Mouse (Mus musculus) macrophage (primary cell): ENCODE measurements at regions not wholly inside any gene's neighbourhood (a gene's known extent, or its start where the extent isn't known, plus 50 kb on each side); places are given as distances from the start of the nearest gene placed in this dataset.
A peak's percentile ranks its signal among the peaks of the same experiment; 100 is the strongest.

Experiments used
- H3K27ac ChIP-seq: fragments of 350-480 bp; formaldehyde crosslinking; 2 replicates; pipeline ENCODE4 v1.9.0; 2021
- H3K36me3 ChIP-seq: fragments of 350-480 bp; formaldehyde crosslinking; 2 replicates; pipeline ENCODE4 v1.9.0; 2021; ENCODE audit errors: inconsistent target
- H3K4me3 ChIP-seq: fragments of 350-480 bp; formaldehyde crosslinking; 2 replicates; pipeline ENCODE4 v1.9.0; 2021; ENCODE audit errors: inconsistent target
- H3K79me2 ChIP-seq: fragments of 350-480 bp; formaldehyde crosslinking; 2 replicates; pipeline ENCODE4 v1.9.0; 2021; ENCODE audit errors: inconsistent target
- whole genome bisulfite sequencing: methylation state at CpG from one replicate; pipeline ENCODE4 v1.1.7; 2026; ENCODE audit warnings: inconsistent platforms; ENCODE audit not compliant: missing documents; 5-methylcytosine and 5-hydroxymethylcytosine counted together

DNA sequence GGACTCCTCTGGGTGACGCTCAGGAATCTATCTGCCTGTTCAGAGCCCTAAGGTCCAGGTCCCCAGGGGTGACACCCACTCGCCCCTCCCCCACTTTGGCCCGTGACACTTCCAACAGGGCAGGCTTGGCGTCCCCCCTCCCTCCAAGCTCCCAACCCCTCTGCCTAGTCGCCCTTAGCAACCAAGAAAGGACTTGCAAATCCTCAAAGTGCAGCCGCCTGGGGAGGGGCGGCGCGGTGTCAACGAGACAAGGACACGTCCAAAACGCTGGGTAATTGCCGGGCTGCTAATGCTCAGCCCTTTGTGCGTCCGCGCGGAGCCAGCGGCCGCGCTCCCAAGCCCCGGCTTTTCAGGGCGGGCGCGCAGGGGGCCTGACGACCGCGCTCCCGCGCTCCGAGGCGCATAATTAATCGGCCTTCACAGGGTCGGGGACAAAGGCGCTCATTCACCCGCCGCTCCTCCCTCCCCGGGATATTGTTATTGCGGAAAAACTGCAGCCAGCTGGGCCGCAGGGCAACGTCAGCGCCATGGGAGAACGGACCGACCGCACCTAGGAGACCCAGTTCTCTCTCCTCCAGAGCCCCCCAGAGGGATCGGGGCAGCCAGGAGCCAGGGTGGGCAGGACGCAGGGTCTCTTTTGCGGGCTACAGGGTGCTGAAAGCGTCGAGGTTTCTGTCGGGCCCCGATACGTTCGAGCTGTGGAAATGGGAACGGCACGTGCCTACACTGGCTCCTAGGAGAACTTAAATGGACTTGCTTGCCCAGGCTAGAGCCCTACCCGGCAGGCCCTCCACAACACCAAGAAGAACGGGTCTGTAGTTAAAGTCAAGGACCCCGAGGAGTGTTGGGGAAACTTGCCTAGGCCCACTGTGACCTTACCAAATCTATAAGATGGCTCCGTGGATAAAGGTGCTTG, 91.1 kb downstream of the Zfp36l2 start:
- Histone ChIP-seq H3K27ac (no peak overlapping the region), H3K36me3 (no peaks in the 10 kb centered on the region), H3K79me2 (no peaks in the 10 kb centered on the region), H3K4me3 (no peak overlapping the region)
- 33% methylated on average over 59 of the region's 59 CpGs for WGBS

DNA sequence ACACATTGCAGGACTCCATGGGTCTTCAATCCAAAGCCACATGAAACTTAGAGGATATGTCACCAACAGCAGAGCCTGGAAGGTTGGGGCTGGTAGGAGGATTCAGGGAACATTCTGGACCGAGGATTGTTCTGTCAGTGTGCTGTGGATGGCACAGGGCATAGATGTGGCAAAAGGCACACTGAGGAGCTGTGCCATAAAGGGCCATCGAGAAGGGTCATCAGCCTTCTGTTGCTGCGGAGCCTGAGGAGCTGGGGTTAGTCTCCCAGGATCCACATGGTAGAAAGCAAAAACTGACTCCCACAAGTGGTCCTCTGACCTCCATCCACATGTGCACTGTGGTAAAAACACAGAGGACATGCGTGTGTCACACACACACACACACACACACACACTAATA, 91.9 kb downstream of the Zfp36l2 start:
- 83% methylated on average over 4 of the region's 4 CpGs for WGBS
- no peak overlapping the region for H3K4me3 ChIP-seq
- no peaks in the 10 kb centered on the region for H3K79me2 ChIP-seq
- peak overlapping the region; percentile 46; the same call in 1 of the 2 replicates for H3K27ac ChIP-seq
- H3K36me3 ChIP-seq, result no peaks in the 10 kb centered on the region

- Histone ChIP-seq H3K4me3 (no peak overlapping the region), H3K36me3 (no peaks in the 10 kb centered on the region), H3K79me2 (no peaks in the 10 kb centered on the region), H3K27ac (peak overlapping the region; percentile 46)
- WGBS, result 66% methylated on average over 2 of the region's 2 CpGs
These were observed 92.7 kb downstream of the Zfp36l2 start for GRCm38 (mm10) chr17:84095089-84095488.

GRCm38 (mm10) chr17:84086394-84086793, 101.4 kb downstream of the Zfp36l2 start:
- Histone ChIP-seq H3K4me3 (no peak overlapping the region), H3K36me3 (no peaks in the 10 kb centered on the region), H3K79me2 (no peaks in the 10 kb centered on the region), H3K27ac (no peak overlapping the region)
- 95% methylated on average over 12 of the region's 12 CpGs for WGBS

DNA sequence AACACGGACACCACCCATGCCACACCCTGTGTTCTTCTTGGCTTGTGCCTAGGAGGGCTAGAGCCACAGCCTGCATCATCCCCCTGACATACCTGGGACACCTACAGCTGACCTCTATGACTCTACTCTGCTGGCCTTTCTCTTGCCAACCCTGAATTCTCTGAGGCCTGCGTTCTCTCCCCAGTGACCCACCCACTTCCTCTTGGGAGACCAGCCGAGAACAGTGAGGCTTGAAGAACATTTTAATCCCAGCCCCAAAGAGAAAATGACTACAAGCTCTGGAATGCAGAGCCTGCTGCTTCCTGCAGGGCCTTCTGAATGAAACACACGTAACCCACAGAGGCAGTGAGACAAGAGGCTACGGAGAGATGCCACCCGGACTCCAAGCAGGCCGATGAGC, 102.0 kb downstream of the Zfp36l2 start:
- H3K36me3 ChIP-seq, result no peaks in the 10 kb centered on the region
- WGBS, result 55% methylated on average over 7 of the region's 7 CpGs
- no peaks in the 10 kb centered on the region for H3K79me2 ChIP-seq
- H3K4me3 ChIP-seq, result no peak overlapping the region
- H3K27ac ChIP-seq, result no peak overlapping the region

GRCm38 (mm10) chr17:84085232-84085631, 102.5 kb downstream of the Zfp36l2 start:
- H3K27ac ChIP-seq, result no peak overlapping the region

DNA sequence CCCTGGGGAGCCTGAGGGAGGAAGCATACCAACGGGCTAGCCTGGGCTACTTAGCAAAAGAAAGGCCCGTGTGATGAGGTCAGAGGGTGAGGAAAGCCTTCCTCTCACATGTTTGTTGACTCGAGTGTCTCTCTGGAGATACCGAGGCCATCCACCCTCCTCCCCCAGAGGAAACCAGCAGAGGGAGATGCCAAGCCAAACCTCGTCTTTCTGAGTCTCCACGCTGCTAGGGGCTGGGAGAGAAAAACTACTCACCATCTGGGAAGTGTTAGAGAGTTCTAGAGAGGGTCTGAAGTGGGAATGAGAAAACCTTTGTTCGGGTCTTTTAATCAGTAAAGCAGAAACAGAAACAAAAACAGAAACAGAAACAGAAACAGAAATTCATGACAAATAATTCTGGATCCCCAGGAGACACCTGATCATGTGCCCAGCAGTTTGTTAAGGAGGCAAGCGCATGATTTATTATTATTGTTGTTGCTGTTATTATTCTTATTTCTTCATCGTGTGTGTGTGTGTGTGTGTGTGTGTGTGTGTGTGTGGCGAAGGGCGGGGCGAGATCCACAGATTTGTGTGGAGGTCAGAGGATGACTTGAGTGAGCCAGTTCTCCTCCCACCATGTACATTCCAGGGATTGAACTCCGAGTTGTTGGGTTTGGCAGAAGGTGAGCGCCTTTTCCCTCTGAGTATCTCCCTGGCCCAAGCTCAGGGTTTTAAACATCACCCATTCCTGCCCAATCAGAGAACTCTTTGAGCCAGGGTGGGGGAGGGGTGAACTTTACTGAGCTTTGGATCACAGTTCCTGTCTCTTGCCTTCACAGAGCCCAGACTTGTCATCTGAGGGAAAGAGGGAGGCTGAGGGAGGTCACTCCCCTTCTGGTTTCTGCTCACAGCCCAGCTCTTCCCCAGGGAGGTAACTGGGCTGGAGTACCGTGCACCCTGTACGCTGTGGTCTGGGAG, 104.2 kb downstream of the Zfp36l2 start:
- WGBS, result 64% methylated on average over 16 of the region's 16 CpGs
- no peaks in the 10 kb centered on the region for H3K36me3 ChIP-seq
- H3K79me2 ChIP-seq, result no peaks in the 10 kb centered on the region
- no peak overlapping the region for H3K4me3 ChIP-seq
- peak overlapping the region; percentile 13; the same call in 1 of the 2 replicates for H3K27ac ChIP-seq

More at GRCm38 (mm10) chr17:84085232-84085631, 102.5 kb downstream of the Zfp36l2 start:
- no peaks in the 10 kb centered on the region for H3K79me2 ChIP-seq
- H3K4me3 ChIP-seq, result no peak overlapping the region
- no peaks in the 10 kb centered on the region for H3K36me3 ChIP-seq
- 97% methylated on average over 10 of the region's 10 CpGs for WGBS

- Histone ChIP-seq H3K36me3 (no peaks in the 10 kb centered on the region), H3K27ac (no peak overlapping the region), H3K79me2 (no peaks in the 10 kb centered on the region), H3K4me3 (no peak overlapping the region)
- 80% methylated on average over 5 of the region's 5 CpGs for WGBS
These were observed 105.2 kb downstream of the Zfp36l2 start for GRCm38 (mm10) chr17:84082571-84082970.

DNA sequence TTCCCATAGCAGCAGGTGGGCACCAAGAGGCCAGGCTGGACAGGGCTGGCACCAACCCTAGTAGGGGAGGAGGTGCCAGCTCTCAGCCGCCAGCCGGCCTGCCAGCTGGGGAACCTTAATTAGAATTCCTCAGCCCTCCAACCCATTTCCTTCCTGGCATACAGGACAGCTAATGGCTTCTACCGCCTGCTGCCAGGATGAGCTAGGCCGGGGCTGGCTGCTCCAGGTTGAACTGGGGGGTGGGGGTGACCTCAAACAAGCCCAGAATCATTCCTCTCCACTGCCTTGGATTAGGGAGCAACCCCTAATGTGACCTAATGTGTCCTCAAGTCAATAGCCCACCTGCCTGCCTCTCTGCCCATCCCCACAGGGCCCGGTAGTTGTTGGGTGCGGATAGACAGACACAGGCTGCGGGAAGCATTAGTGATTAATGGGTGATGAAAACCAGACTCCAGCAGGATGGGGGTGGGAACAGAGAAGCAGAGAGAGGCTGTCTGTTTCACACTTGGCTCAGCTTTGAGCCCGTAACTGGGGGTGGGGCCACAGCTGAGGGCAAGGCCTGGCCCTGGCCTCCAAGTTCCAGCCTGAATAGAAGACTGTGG, 105.9 kb downstream of the Zfp36l2 start:
- Histone ChIP-seq H3K27ac (no peak overlapping the region), H3K79me2 (no peaks in the 10 kb centered on the region), H3K4me3 (no peak overlapping the region), H3K36me3 (no peaks in the 10 kb centered on the region; the same call in 1 of the 2 replicates)
- WGBS, result 88% methylated on average over 8 of the region's 8 CpGs

DNA sequence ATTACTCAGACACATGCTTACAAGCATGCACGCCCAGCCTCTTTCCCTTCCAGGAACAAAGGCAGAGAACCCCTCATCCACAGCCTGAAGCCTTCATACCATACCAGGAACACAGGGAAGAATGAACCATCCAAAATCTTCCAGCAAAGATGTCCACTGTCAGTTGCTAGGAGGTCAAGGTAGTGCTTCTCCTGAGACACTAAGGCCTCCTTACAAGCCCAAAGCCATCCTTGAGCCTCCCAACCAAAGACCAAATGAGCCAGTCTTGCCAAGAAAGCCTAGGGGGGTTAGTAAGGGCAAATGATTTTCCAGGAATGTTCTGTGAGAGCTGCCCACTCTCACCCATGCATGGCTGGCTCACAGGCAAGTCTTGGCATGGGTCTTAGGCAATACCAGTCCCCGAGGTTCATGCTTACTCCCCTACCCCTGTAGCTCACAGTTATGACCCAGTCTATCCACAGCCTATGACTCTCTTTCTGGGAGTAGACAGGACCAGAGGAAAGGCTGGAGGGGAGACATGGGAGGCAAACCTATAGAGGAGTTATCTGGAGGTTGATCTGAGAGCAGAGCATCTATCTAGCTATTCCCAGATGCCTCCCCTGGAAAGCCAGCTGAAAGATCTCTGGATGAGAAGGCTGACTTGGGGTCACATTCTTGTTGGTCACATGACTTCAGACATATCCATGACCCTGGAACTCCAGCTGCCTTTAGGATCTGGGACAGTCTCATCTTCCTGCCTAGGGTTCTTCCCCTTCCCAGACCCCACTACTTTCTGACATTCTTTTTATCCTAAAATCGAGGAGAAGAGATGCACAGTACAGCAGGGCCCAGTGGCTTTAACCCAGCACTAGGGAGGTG, 112.4 kb downstream of the Zfp36l2 start:
- Histone ChIP-seq H3K36me3 (no peaks in the 10 kb centered on the region; the same call in 1 of the 2 replicates), H3K79me2 (no peaks in the 10 kb centered on the region), H3K4me3 (no peak overlapping the region), H3K27ac (peak overlapping the region; percentile 52; the same call in 1 of the 2 replicates)
- WGBS, result 94% methylated on average over 3 of the region's 3 CpGs

DNA sequence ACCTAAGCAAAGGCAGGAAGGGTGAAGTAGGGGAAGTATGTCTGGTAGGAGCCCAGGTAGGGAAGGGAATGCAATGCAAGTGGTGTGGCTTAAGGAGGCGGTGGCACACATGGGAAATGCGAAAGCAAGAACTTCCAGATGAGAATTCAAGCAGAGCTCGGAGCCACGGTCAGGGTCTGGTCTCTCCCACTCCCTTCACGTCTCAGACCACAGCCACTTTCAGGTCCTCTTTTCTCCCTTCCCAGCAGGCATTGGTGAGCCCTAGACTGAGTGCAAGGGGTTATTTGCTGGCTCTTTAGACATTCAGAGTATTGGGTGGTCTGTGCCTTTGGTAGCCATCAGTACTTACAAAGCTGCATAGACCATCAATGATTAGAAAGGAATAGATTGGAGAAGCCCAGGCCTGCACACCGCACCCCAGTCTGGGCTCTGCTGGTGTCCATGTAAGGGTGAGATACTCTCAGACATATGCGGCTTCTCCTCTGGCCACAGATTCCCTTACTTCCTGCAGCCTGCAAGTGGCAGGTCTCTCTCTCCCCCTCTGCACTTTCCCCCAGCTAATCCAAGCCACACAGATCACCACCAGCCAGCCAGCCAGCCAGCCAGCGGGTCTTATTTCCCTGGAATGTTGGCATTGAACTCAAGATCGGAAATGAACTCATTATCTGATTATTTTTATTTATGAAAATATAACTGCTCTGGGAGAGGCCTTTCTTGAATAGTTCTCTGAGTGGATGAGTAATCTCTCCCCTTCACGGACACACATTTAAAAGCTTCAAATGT, 113.6 kb downstream of the Zfp36l2 start:
- Histone ChIP-seq H3K36me3 (no peaks in the 10 kb centered on the region; the same call in 1 of the 2 replicates), H3K27ac (peak overlapping the region; percentile 52), H3K79me2 (no peaks in the 10 kb centered on the region), H3K4me3 (no peak overlapping the region)
- WGBS, result 26% methylated on average over 10 of the region's 10 CpGs

GRCm38 (mm10) chr17:84072426-84073030, 115.2 kb downstream of the Zfp36l2 start:
- H3K27ac ChIP-seq, result peak overlapping the region; percentile 85
- WGBS, result 87% methylated on average over 4 of the region's 4 CpGs

DNA sequence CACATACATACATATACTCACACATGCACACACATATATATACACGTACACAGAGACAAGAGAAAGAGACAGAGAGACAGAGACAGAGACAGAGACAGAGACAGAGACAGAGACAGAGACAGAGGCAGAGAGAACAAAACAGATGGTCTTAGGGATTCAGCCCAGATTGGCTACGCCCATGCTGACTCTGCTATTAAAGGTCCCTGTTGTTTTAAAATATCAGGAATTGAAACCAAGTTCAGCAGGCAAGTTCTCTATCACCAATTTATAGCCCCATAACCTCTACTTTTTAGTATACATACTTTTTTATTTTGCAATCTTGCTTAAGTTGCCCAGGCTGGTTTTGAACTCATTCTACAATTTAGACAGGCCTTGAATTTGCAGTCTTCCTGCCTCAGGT, 115.9 kb downstream of the Zfp36l2 start:
- Histone ChIP-seq H3K79me2 (no peaks in the 10 kb centered on the region), H3K4me3 (no peak overlapping the region), H3K36me3 (no peaks in the 10 kb centered on the region; the same call in 1 of the 2 replicates), H3K27ac (peak overlapping the region; percentile 85)
- 70% methylated on average over 2 of the region's 2 CpGs for WGBS

More at GRCm38 (mm10) chr17:84072426-84073030, 115.2 kb downstream of the Zfp36l2 start:
- Histone ChIP-seq H3K36me3 (no peaks in the 10 kb centered on the region; the same call in 1 of the 2 replicates), H3K4me3 (no peak overlapping the region), H3K79me2 (no peaks in the 10 kb centered on the region)
